Mouse (Mus musculus) midbrain, embryonic 14.5 days (tissue): ENCODE measurements around the gene P2rx2. TPM values are rescaled to one million over a fixed set of nuclear protein-coding genes. Genes with fewer than 3 reads are reported as not detected.

Experiments
- ATAC-seq: fragments of 200-750 bp; cut with Nextera tagmentation; 2 replicates; pipeline ENCODE4 v1.8.0; 2017; ENCODE audit warnings: moderate number of reproducible peaks, moderate library complexity; ENCODE audit not compliant: low FRiP score, low TSS enrichment
- DNase-seq: peaks from one replicate; pipeline ENCODE4 v3.0.0-alpha.2; 2015
- H3K27ac ChIP-seq: fragments of 300-500 bp; sonication (generic); replicated peaks from 2 replicates; pipeline ENCODE4 v1.5.1; 2014; ENCODE audit warnings: mild to moderate bottlenecking, low read depth, low read length, moderate library complexity
- H3K27me3 ChIP-seq: fragments of 300-500 bp; sonication (generic); 2 replicates; pipeline ENCODE4 v1.6.1; 2014; ENCODE audit warnings: low read length, control low read depth, mixed read lengths; ENCODE audit not compliant: control insufficient read depth, insufficient read depth
- H3K36me3 ChIP-seq: fragments of 300-500 bp; sonication (generic); 2 replicates; pipeline ENCODE4 v1.6.1; 2014; ENCODE audit warnings: low read length, control low read depth; ENCODE audit not compliant: control insufficient read depth, insufficient read depth
- H3K4me1 ChIP-seq: fragments of 300-500 bp; sonication (generic); 2 replicates; pipeline ENCODE4 v1.6.1; 2014; ENCODE audit warnings: mild to moderate bottlenecking, antibody characterized with exemption, low read length, control low read depth; ENCODE audit not compliant: control insufficient read depth, insufficient read depth
- H3K4me2 ChIP-seq: fragments of 300-500 bp; sonication (generic); 2 replicates; pipeline ENCODE4 v1.6.1; 2014; ENCODE audit warnings: mild to moderate bottlenecking, low read length, moderate library complexity
- H3K4me3 ChIP-seq: fragments of 300-500 bp; sonication (generic); replicated peaks from 2 replicates; pipeline ENCODE4 v1.5.1; 2014; ENCODE audit warnings: low read depth, low read length
- H3K9ac ChIP-seq: fragments of 300-500 bp; sonication (generic); replicated peaks from 2 replicates; pipeline ENCODE4 v1.6.1; 2014; ENCODE audit warnings: mild to moderate bottlenecking, low read length, moderate library complexity
- H3K9me3 ChIP-seq: fragments of 300-500 bp; sonication (generic); 2 replicates; pipeline ENCODE4 v1.6.1; 2016; ENCODE audit warnings: low read length, control low read depth, mixed read lengths; ENCODE audit not compliant: control insufficient read depth
- WGBS: fragments of 180-500 bp; shearing (Covaris S2); extraction: QIAGEN DNeasy Blood & Tissue Kit; methylation state at CpG from one replicate; pipeline ENCODE4 v1.1.7; 2014; 5-methylcytosine and 5-hydroxymethylcytosine counted together
- polyA plus RNA-seq: library from polyadenylated mRNA; unstranded; fragments of >200 nt; fragmentation: Nextera tagmentation; extraction: Ambion mirVana; gene quantifications from 2 replicates; pipeline ENCODE4 v1.2.1, GENCODE M21; 2014

Gene P2rx2
- polyA plus RNA-seq: 5.2 and 6.7 TPM in 2 replicates

DNA sequence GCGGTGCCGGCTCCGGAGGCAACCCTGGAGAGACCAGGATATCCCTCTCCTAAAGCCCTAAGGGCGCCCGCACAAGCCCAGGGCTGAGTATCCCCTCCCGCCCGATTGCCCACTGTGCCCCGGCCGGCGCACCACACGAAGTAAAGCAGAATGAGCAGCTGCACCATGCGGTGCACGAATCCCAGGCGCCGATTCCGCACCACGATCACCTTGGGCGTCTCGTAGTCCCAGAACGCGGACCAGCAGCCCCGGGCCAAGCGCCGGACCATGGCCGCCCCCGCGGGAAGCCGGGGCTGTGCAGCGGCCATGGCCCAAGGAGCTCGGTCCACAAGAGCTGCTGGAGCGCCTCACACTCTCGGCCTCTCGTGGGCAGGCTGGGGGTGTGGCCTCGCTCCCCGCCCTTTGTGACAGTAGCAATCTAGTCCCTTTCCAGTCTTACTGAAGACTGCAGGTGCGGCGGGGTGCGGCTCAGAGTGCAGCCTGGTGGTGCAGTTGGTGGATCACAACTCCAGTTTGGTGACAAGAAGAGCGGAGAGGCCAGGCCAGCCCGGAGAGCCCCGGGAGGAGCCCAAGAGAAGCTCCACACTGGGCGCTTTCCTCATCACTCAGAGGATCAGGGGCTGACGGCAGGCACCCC is at the start of gene P2rx2:
TSS of gene P2rx2 (minus strand) at position 565 of the 637 bp plus-strand sequence.
- Histone ChIP-seq H3K9me3 (no peaks in the 10 kb centered on the region), H3K4me2 (peak within 1 kb of the TSS; percentile 97), H3K27me3 (peaks cover 18% of the 10 kb centered on the region; the same call in 1 of the 2 replicates), H3K27ac (no peak within 1 kb of the TSS), H3K36me3 (peaks cover 7% of the 10 kb centered on the region; the same call in 1 of the 2 replicates), H3K4me1 (peaks cover 10% of the 10 kb centered on the region; the same call in 1 of the 2 replicates), H3K9ac (peak within 1 kb of the TSS; percentile 59), H3K4me3 (peak within 1 kb of the TSS; percentile 45)
- DNase-seq (peak; percentile 62), ATAC-seq (peak; percentile 57)
- WGBS: 1% methylated on average over 43 of the region's 43 CpGs

DNA sequence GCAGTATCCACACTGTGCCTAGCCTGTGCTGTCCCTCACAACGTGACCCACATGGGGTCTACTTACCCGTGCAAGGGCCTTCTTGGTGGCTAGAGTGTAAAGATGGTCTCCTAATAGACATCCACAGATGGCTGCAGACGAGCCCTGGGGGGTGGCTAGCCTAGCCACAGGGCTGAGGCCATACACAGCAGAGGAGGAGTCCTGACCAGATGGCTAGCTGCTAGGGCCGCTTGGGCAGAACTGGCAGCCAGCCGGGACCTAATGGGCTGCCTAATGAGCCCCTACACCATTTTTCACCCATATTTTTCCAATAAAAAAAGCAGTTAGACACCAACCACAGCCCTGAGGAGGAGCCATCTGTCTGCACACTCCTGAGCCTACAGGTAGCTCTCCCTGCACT is 49.7 kb upstream of the P2rx2 start:
- no peak for ATAC-seq

DNA sequence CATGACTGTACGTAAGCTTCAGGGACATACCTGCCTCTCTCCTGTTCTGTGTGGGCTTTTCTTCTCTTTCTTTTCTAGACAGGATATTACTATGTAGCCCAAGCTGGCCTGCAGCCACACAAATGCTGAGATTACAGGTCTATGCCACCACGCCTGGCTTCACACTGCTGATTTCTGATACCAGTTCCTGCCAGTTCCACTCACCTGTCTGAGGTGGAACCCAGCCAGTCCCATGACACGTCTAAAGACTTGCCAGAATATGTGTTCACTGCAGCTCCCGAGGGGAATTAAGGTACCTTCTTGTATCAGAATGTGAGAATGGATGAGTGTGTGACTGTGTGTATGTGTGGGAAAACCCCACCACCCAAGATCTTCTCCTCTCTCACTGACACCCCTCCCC is 47.6 kb upstream of the P2rx2 start:
- Histone ChIP-seq H3K4me1 (peaks cover 11% of the 10 kb centered on the region), H3K27me3 (no peaks in the 10 kb centered on the region), H3K27ac (no peak overlapping the region), H3K9me3 (no peaks in the 10 kb centered on the region), H3K9ac (no peak overlapping the region), H3K36me3 (peaks cover 4% of the 10 kb centered on the region; the same call in 1 of the 2 replicates), H3K4me3 (no peak overlapping the region), H3K4me2 (no peak overlapping the region)
- ATAC-seq: no peak
- WGBS: 90% methylated on average over 4 of the region's 4 CpGs
- DNase-seq: no peak

More for the DNA sequence above, 49.7 kb upstream of the P2rx2 start:
- no peak overlapping the region for H3K4me3 ChIP-seq
- no peaks in the 10 kb centered on the region for H3K4me1 ChIP-seq
- H3K27me3 ChIP-seq: no peaks in the 10 kb centered on the region
- no peak overlapping the region for H3K4me2 ChIP-seq
- 71% methylated on average over 5 of the region's 5 CpGs for WGBS
- H3K9me3 ChIP-seq: no peaks in the 10 kb centered on the region
- no peak for DNase-seq
- no peak overlapping the region for H3K27ac ChIP-seq
- H3K9ac ChIP-seq: no peak overlapping the region
- H3K36me3 ChIP-seq: peaks cover 4% of the 10 kb centered on the region; the same call in 1 of the 2 replicates

DNA sequence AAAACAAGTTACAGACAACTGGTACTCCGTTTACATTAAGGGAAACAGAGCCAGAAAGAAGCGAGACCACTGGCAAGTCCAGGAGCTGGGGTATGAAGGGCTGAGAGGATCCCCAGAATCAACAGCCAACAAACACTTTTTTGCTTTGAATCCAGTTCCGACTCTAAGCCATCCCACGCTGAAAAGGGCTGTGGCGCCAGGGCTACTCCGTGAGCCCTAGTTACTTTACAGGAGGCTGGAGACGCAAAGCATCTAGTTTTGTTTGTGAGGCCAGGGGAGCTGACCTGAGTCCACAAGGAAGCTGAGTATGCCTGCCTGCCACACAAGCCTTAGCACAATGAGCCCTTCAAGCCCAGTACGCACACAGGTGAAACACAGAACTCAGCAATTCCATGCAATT is 44.3 kb upstream of the P2rx2 start:
- ATAC-seq (no peak), DNase-seq (no peak)
- Histone ChIP-seq H3K4me2 (peak overlapping the region; percentile 65), H3K4me3 (peak overlapping the region; percentile 75), H3K9me3 (no peaks in the 10 kb centered on the region), H3K4me1 (peaks cover 22% of the 10 kb centered on the region), H3K27ac (0 out of 2 replicates have a peak overlapping the region, but pooled peaks have one; percentile 57), H3K36me3 (no peaks in the 10 kb centered on the region), H3K9ac (peak overlapping the region; percentile 78), H3K27me3 (no peaks in the 10 kb centered on the region)
- WGBS: 13% methylated on average over 8 of the region's 8 CpGs

DNA sequence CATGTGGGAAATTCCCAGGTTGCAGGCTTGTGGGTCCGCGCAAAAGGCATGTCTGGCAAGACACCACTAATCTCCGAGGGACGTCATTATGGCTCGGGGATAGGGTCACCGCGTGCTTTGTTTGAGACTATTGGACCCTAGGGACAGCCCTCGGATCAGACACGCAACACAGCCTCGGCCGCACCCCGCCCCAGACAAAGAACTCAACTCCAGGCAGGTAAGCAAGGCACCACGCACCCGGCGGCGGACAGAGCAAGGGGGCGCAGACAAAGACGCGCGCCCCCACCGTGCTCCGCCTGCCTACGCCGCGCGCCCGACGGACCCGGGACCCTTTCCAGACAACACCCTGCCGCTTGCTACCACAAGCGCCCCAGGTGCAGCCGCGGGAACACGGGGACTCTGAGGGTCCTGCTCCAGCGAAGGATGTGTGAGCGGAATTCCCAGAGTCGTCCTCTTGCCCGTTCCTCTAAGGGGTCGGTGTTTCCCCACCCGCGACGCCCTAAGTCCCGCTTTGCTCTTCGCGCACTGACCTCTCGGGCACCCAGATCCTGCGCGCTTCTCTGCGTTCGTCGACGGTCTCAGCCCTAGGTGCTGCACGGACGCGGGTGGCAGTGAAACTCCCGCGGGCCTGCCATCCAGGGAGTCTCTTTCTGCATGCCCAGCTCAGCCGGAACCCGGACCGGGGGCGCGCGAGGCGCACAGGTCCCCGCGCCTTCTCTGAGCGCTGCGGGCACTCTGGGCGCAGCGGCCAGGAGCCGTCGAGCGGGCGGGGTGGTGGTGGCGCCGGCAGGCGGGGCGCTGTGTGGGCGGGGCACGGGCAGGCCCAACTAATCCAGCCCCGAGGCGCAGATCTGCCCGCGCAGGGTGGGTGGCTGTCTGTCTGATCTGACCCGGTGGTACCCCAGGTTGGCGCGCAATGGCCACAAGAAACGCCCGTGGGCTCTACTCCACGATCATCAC is 43.6 kb upstream of the P2rx2 start:
- DNase-seq (peak; percentile 86), ATAC-seq (peak; percentile 77)
- Histone ChIP-seq H3K27me3 (no peaks in the 10 kb centered on the region), H3K4me1 (peaks cover 22% of the 10 kb centered on the region), H3K27ac (peak overlapping the region; percentile 57), H3K4me3 (peak overlapping the region; percentile 75), H3K9me3 (no peaks in the 10 kb centered on the region), H3K36me3 (no peaks in the 10 kb centered on the region), H3K9ac (peak overlapping the region; percentile 78), H3K4me2 (peak overlapping the region; percentile 65)
- under 1% methylated on average over 90 of the region's 90 CpGs for WGBS

DNA sequence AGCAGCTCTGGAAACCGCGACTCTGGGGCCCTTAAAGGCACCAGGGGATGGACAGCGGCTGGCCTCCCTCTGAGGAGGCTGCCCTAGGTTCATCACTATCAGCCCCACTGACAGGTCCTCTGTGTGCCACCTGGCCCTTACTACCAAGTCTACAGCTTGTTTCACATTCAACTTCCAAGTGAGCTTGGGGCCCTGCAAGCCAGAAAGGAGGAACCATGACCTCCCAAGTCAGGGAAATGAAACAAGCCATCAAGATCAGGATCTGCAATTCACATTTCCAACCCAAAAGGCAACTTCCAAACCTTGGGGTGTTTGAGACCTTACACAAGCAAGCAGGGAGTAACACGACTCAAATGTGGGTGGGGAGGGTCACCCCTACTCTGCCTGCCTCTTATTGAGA is 42.3 kb upstream of the P2rx2 start:
- Histone ChIP-seq H3K36me3 (no peaks in the 10 kb centered on the region; the same call in 1 of the 2 replicates), H3K4me2 (peak overlapping the region; percentile 65), H3K4me3 (peak overlapping the region; percentile 75), H3K9ac (0 out of 2 replicates have a peak overlapping the region, but pooled peaks have one; percentile 78), H3K27me3 (no peaks in the 10 kb centered on the region), H3K27ac (no peak overlapping the region), H3K9me3 (no peaks in the 10 kb centered on the region), H3K4me1 (peaks cover 22% of the 10 kb centered on the region)
- DNase-seq (no peak), ATAC-seq (no peak)
- WGBS: 58% methylated on average over 4 of the region's 4 CpGs

DNA sequence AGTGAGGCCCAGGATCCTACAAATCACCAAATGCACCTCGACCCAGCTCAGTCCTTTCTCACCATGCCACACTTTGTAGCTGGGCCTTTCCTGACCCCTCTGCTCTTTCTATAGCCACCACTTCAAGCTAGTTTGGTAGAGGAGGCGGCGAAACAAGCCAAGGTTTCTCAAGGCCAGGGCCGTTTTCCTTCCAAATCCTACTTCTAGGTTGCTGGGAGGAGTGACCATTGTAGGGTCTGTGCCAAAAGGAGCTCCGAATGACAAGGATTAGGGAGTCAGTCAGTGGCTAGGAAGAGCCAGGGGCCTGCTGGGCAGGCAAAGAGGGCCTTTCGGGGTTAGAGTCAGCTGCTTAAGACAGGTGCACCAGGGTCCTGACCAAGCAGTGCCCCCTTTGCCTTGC is 41.5 kb upstream of the P2rx2 start:
- 68% methylated on average over 6 of the region's 6 CpGs for WGBS
- no peak overlapping the region for H3K4me3 ChIP-seq
- DNase-seq: no peak
- no peak for ATAC-seq
- no peak overlapping the region for H3K27ac ChIP-seq
- H3K4me2 ChIP-seq: peak overlapping the region; percentile 65
- H3K9ac ChIP-seq: no peak overlapping the region; the same call in 1 of the 2 replicates
- H3K9me3 ChIP-seq: no peaks in the 10 kb centered on the region
- peaks cover 3% of the 10 kb centered on the region for H3K36me3 ChIP-seq
- peaks cover 22% of the 10 kb centered on the region for H3K4me1 ChIP-seq
- H3K27me3 ChIP-seq: no peaks in the 10 kb centered on the region

DNA sequence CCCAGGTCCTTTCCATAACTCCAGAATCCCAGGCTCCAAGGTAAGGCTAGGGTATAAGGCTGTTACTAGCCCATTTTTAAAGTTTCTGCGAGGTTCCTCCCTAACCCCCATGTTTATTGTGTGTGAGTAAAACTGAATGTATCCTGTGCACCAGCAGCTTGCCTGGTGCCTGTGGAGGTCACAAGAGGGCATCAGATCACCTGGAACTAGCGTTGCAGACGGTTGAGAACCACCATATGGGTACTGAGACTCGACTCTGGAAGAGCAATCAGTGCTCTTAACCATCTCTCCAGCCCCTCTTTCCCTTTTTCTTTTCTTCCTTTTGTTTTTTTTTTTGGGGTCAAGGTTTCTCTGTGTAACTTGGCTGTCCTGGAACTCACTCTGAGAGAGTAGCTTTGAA is 36.8 kb upstream of the P2rx2 start:
- Histone ChIP-seq H3K4me3 (no peak overlapping the region), H3K36me3 (peaks cover 47% of the 10 kb centered on the region), H3K4me1 (peaks cover 3% of the 10 kb centered on the region; the same call in 1 of the 2 replicates), H3K27ac (no peak overlapping the region), H3K27me3 (no peaks in the 10 kb centered on the region), H3K4me2 (no peak overlapping the region), H3K9me3 (no peaks in the 10 kb centered on the region), H3K9ac (no peak overlapping the region)
- 95% methylated on average over 4 of the region's 4 CpGs for WGBS
- DNase-seq: no peak
- no peak for ATAC-seq
